Mouse (Mus musculus) cerebellum, adult (tissue): Measurements from ENCODE around the gene Ctsw.

Source experiments
- ATAC-seq: cut with Nextera tagmentation; 2 replicates; pipeline ENCODE4 v1.9.2; 2017; ENCODE audit warnings: mild to moderate bottlenecking, moderate library complexity, mixed read lengths; ENCODE audit not compliant: insufficient number of reproducible peaks, low FRiP score, low TSS enrichment

Gene Ctsw

GRCm38 (mm10) chr19:5418750-5419466 is 49.4 kb downstream of the Ctsw start:
- no peak for ATAC-seq
